Mouse (Mus musculus): ENCODE measurements around the gene Map7.
A peak's percentile ranks its signal among the peaks of the same experiment; 100 is the strongest.

The Map7 gene

GRCm38 (mm10) chr10:20190139-20190747 lies 42.0 kb downstream of the Map7 start:
- DNase-seq, result no peak

DNA sequence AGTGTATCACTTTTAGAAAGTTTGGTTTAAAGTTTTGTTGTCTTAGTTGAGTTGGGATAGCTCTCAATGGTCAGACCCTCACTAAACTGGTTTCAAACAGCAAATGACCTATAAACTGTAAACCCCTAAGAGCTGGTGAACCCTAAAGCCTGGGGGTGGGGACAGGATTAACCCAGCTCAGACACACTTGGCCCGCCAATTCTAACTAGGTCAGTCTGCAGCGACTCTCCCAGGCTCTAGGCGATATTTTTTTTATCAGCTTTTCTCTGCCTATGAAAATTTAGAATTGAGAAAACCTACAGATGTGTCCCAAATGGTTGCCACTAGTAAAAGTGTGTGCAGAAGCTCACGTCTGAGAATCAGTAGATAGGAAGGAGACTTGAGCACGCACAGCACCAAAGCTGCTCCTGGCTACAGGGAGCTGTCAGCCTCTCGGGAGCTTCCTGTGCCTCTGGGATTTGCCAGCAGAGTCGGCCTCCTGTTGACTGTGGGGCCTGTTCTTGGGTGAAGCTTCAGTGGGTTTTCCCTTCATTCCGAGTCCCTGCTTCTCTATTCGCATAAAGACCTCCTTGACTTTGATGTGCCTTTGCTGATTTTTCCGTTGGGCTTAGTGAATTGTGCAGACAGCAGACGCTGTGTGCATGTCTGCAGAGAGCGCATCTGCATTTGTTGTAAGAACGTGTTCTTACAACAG lies 46.7 kb downstream of the Map7 start:
- DNase-seq, result peak in 1 of 2 experiments; percentile 36

DNA sequence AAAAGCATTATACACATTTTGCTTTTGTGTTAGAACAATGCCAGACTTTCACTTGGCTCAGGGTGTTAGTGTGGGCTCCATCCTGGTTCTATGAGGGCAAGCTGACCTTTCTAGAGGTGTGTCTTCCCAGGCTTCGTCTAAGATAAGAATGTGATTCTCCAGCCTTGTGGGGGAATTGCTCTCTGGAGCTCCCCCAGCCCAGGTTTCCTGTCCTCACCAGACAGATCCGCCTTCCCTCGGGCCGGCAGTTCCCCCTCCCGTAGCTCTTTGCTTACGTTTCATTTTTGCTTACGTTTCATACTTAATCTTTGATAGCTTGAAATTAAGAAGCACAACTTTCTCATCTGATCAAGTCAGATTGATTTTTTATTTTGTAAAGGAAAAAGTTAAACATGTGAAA lies 48.8 kb downstream of the Map7 start:
- no peak for DNase-seq

DNA sequence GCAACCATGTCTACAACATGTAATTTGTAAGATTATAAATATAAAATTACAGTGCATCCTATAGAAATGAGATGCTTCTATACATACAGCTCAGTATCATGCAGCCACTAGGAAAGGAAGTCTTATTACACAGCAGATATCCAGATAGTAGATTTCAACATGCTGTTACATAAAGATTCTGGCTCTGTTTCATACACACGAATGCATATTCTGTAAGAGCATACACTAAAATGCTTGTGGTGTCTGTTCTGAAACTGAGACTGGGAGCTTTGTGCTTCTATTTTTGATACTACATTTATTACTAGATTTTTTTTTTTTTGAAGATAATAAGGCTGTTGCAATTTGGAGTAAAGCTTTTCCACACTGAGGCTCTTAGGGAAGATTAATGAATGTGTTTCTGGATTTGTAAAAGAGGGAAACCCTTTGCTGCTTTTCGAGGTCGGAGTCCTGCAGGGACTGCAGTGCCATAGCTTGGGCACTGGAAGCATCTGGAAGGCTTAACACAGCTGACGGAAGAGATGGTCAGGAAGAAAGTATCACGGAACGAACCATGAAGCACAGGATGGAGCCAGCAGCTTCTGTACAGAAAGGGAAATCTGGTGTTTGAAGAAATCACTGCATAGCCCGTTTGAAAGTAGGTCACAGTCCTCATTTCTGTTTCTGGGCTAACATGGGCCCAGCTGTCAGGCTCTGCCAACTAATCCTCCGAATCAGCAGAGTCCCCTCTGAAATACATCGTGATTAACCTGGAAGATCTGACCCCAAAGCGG lies 50.9 kb downstream of the Map7 start:
- peak; percentile 53 to 58 for DNase-seq

- no peak for DNase-seq
Measured at GRCm38 (mm10) chr10:20201236-20201635, 53.0 kb downstream of the Map7 start.

DNA sequence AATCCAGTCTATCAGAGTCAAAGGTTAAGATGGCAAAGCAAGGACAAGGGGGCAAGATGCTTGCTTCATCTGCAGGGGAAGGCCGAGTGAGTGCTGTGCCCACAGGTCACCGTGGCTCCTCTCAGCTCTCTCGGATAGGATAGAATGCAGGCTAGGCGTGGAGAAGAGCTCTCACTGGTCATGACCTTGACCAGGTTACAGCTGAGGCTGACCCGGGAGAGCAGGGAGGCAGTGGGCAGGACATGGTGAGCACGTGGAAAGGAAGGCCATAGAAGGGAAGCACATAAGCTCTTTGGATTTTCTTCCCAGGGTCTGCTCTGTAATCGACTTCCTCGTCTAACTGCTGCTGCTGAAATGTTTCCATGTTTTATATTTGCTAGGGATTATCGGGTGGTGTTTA lies 53.9 kb downstream of the Map7 start:
- DNase-seq, result no peak

DNA sequence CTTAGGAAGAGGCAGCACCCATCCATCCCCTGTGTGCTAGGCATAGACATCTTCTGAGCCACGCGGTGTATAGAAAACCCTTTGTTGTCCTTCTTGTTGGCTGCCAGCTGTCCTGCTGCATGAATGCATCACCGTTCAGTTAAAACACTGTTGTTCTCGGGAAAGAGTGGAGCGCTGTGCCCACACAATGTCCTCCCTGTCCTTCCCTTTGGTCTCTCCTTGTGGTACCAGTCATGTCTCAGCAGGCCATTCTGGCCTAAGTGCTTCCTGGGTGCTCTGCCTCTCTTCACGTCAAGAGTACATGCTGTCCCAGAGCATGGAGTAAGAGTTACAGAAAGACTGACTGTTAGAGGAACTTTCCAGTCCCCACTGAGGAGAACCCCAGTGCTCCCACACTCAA lies 54.5 kb downstream of the Map7 start:
- no peak for DNase-seq

DNA sequence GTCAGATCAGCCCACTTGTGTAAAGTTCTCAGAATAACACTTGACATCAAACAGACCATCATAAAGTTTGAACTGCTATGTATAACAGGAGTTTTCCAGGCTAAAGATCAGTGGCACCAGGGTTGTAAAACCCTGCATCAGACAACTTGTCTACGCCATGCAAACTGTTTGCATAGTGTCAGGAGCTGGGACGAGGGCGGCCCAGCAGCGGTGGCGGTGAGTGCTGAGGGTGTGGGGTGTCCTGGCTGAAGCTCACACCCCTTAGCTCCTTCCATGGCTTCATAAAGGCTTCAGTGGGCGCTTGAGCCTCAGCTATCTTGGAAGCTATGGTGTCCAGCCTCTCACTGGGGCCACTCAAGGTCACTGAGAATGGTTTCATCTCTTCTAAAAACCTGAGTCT lies 55.2 kb downstream of the Map7 start:
- no peak for DNase-seq

GRCm38 (mm10) chr10:20204696-20205431 lies 56.6 kb downstream of the Map7 start:
- DNase-seq, result no peak

DNA sequence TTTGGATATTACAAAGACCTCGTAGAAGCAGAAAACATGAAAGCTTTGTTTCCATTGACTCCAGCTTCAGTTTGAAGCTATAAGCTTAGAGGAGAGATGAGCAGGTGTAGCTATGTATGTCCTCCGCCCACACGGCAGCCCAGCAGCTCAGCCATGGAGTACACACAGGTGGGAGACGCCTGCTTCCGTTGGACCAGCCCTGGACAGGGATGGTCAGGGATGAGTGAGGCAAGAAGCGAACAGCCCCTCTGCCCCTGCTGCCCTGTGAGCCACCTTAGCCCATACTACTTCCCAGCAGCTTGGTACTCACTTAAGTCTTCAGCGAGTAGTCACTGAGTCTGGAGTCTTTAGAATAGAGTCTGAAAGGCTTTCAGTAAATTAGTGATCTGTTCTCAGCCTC lies 58.7 kb downstream of the Map7 start:
- no peak for DNase-seq

- DNase-seq, result no peak
Measured at GRCm38 (mm10) chr10:20209609-20210341, 61.5 kb downstream of the Map7 start.

- DNase-seq, result no peak
Measured at GRCm38 (mm10) chr10:20214418-20214817, 66.1 kb downstream of the Map7 start.

- no peak for DNase-seq
Measured at GRCm38 (mm10) chr10:20216982-20217381, 68.7 kb downstream of the Map7 start.

- DNase-seq, result no peak
Measured at GRCm38 (mm10) chr10:20218866-20219265, 70.6 kb downstream of the Map7 start.

DNA sequence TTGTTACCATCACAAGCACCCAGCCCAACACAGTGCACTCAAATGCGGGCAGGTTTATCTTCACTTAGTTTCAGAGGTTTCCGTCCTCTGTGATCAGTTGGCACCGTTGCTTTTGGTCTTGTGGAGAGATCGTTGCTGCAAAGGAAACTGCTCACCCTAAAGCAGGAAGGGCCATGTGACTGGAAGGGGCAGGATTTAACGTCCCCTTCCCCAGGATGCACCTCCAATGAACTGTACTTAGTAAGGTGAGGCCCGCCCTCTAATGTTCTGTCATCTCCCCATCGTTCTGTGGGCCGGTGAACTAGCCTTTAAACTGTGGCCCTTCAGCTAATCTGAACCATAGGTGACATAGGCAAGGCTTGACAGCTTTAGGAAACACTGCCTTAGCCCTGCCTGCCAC lies 71.3 kb downstream of the Map7 start:
- DNase-seq, result no peak

DNA sequence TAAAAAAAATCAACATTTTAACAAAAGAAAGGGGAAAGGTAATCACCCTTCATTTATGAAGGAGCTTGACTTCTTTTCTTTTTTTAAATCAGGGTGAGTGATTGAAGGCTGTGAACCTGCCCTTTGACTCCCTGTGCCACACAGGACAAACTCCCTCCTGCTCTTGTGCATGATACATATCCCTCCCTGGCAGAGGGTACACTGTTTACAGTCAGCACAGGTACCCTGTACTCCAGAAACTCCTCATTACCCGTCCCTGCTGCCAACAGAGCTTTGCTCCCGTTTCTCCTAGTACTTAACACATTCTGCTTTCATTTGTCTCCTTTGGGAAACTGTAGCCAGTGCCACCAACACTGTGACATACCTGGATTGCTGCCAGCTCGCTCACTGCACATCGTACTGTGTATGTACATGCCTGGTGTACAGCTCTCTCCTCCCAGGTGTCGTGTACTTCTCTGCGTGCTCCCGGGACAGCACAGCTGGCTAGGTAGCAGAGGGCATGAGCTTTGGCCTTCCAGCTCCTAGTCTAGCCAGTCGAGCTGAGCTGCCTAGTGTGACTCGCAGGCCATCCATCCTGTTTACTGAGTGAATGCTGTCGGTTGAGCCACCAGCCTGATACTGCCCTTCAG lies 72.3 kb downstream of the Map7 start:
- DNase-seq, result no peak

DNA sequence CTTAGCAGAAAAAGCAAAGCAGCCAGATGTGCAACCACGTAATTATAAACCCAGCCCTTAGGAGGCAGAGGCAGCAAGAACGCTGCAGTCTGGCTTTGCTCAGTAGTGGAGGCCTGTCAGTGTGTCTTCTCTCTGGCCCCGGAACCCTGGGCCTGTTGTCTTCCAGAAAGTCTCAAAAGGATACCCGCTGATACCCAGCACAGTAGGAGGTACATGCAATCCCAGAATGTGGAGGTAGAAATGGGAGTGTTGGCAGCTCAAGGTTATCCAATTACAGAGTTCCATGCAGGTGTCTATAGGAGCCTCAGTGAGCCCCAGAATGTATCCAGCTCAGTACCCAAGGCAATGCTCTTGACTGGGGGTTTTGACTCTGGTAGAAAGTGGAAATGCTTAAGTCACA lies 73.7 kb downstream of the Map7 start:
- no peak for DNase-seq

GRCm38 (mm10) chr10:20226728-20227127 lies 78.5 kb downstream of the Map7 start:
- DNase-seq, result peak; percentile 38 to 44

GRCm38 (mm10) chr10:20230026-20230425 lies 81.8 kb downstream of the Map7 start:
- no peak for DNase-seq

GRCm38 (mm10) chr10:20233451-20233850 lies 85.2 kb downstream of the Map7 start:
- DNase-seq, result no peak

GRCm38 (mm10) chr10:20234466-20234865 lies 86.2 kb downstream of the Map7 start:
- DNase-seq, result peak; percentile 36 to 43

DNA sequence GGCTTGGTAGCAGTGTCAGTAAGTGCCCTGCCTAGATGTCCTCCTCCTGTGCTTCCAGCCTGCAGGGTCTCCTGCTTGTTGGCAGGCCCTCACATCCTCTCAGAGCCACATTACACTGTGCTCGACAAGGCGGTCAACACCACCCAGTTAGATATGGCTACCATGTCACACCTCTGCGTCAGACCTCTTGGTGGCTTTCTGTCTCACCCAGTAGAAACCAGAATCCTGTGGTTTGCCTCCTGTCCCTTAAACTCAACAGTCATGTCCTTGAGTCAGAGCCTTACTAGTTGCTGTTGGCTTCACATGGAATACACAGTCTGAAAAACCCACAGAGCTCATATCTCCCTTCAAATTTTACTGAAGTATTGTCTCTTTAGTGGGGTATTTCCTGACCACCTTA lies 87.4 kb downstream of the Map7 start:
- DNase-seq, result no peak

Measured in cerebellum, adult 18-20 months (tissue).